Mouse (Mus musculus) forebrain, embryonic 13.5 days (tissue): ENCODE measurements around the gene Kcnj9. TPM values are rescaled to one million over a fixed set of nuclear protein-coding genes. Genes with fewer than 3 reads are reported as not detected.

Experiments
- ATAC-seq: fragments of 200-750 bp; cut with Nextera tagmentation; 2 replicates; pipeline ENCODE4 v1.8.0; 2017
- H3K27ac ChIP-seq: fragments of 300-500 bp; sonication (generic); 2 replicates; pipeline ENCODE4 v1.5.1; 2015; ENCODE audit warnings: inconsistent platforms, mild to moderate bottlenecking, moderate library complexity
- H3K27me3 ChIP-seq: fragments of 300-500 bp; sonication (generic); 2 replicates; pipeline ENCODE4 v1.6.1; 2015; ENCODE audit warnings: mild to moderate bottlenecking, inconsistent platforms
- H3K36me3 ChIP-seq: fragments of 300-500 bp; sonication (generic); 2 replicates; pipeline ENCODE4 v1.6.1; 2015; ENCODE audit warnings: mild to moderate bottlenecking, inconsistent platforms; ENCODE audit not compliant: poor library complexity, severe bottlenecking
- H3K4me1 ChIP-seq: fragments of 300-500 bp; sonication (generic); 2 replicates; pipeline ENCODE4 v1.6.1; 2015; ENCODE audit warnings: inconsistent platforms
- H3K4me2 ChIP-seq: fragments of 300-500 bp; sonication (generic); 2 replicates; pipeline ENCODE4 v1.6.1; 2015; ENCODE audit warnings: inconsistent platforms, mild to moderate bottlenecking, moderate library complexity
- H3K4me3 ChIP-seq: fragments of 300-500 bp; sonication (generic); 2 replicates; pipeline ENCODE4 v1.5.1; 2015; ENCODE audit warnings: mild to moderate bottlenecking, inconsistent platforms
- H3K9ac ChIP-seq: fragments of 300-500 bp; sonication (generic); 2 replicates; pipeline ENCODE4 v1.6.1; 2015; ENCODE audit warnings: mild to moderate bottlenecking, inconsistent platforms
- H3K9me3 ChIP-seq: fragments of 300-500 bp; sonication (generic); replicated peaks from 2 replicates; pipeline ENCODE4 v1.6.1; 2016; ENCODE audit warnings: inconsistent platforms
- WGBS: fragments of 180-500 bp; shearing (Covaris S2); methylation state at CpG from one replicate; pipeline ENCODE4 v1.1.7; 2015; 5-methylcytosine and 5-hydroxymethylcytosine counted together
- polyA plus RNA-seq: library from polyadenylated mRNA; unstranded; fragments of >200 nt; fragmentation: Nextera tagmentation; extraction: Ambion mirVana; gene quantifications from 2 replicates; pipeline ENCODE4 v1.2.1, GENCODE M21; 2015

Kcnj9 gene
- polyA plus RNA-seq, 1 experiment from 2014 or later = 1.8 TPM

DNA sequence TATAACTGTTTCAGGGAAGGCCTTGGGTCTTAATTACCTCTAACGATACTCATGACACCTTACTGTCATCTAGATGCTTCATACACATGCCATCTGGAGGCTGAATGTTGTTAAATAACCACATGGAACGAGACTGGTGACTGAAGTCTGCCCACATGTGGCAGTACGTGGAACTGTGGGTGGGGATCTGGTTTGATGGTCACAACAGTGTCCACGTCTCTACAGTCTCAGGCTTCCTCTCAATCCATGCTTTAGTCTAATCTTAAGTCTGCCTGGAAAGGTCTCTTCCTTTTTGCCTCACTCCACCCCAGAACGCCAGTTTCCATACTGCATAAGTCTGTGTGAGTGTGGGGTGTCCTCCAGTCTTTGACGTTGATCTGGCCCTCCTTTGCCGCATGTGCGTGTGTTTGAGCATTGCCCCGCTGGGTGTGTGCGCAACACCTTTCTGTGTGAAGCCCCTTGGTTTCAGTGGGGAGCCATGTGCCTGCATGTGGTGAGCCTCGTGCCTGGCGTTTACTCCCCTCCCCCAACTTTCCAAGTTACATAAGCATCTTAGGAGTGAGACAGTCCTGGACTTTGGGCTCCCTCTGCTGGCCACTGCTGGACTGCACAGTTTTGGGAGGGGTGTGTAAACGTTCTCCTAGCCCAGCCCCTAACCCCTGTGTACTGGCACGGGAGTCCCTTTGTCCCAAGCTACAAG, 19.3 kb downstream of the Kcnj9 start:
- H3K4me1 ChIP-seq = peaks cover 68% of the 10 kb centered on the region
- peak overlapping the region; percentile 82 for H3K27ac ChIP-seq
- no peaks in the 10 kb centered on the region for H3K9me3 ChIP-seq
- no peaks in the 10 kb centered on the region for H3K36me3 ChIP-seq
- 2% methylated on average over 14 of the region's 14 CpGs for WGBS
- no peaks in the 10 kb centered on the region for H3K27me3 ChIP-seq
- peak overlapping the region; percentile 25 for H3K4me3 ChIP-seq
- peak overlapping the region; percentile 58 for H3K4me2 ChIP-seq
- peak; percentile 73 for ATAC-seq
- H3K9ac ChIP-seq = peak overlapping the region; percentile 53

DNA sequence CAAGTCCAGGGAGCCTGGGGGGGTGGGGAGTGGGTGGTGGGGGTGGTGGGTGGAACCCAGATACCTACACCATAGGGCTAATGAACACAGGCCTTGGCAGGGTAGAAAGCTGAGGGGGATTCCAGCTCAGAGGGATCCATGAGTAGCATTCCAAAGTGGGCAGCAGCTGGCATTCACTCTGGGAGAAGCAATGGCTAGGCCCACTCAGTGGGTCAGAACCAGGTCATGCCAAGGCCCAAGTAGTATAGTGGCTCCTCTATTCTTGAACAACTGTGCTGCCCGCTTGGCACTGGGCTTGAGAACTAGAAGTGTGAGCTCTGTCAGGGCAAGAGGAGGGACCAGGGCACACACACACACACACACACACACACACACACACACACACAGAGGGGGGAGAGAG, 20.7 kb downstream of the Kcnj9 start:
- H3K4me1 ChIP-seq = peaks cover 54% of the 10 kb centered on the region
- no peaks in the 10 kb centered on the region for H3K36me3 ChIP-seq
- H3K27ac ChIP-seq = peak overlapping the region; percentile 61
- H3K4me3 ChIP-seq = no peak overlapping the region
- ATAC-seq = no peak
- 86% methylated on average over 1 of the region's 1 CpGs for WGBS
- no peaks in the 10 kb centered on the region for H3K27me3 ChIP-seq
- no peak overlapping the region for H3K9ac ChIP-seq
- H3K4me2 ChIP-seq = no peak overlapping the region
- H3K9me3 ChIP-seq = no peaks in the 10 kb centered on the region

DNA sequence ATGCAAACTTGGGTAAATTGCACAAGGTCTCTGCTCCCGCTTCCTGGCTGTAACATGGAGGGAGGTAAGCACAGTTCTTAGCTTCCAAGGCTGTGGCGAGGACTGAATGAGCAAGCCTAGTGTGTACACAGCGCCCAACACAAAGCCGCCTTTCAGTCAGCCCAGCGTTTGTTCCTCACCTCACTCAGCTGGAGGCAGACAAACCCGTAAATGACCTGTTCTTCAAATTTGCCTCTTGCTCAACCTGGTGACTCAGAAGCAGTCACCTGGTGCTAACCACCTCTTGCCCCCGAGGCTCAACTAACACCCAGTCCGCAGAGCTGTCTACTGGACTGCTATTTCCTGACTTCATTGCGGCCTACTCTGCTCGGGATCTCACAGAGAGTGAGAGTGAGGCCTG, 21.2 kb downstream of the Kcnj9 start:
- Histone ChIP-seq H3K27ac (peak overlapping the region; percentile 61), H3K9ac (peak overlapping the region; percentile 30; the same call in 1 of the 2 replicates), H3K36me3 (no peaks in the 10 kb centered on the region), H3K4me1 (peaks cover 52% of the 10 kb centered on the region), H3K4me2 (no peak overlapping the region), H3K4me3 (no peak overlapping the region), H3K9me3 (no peaks in the 10 kb centered on the region), H3K27me3 (no peaks in the 10 kb centered on the region)
- 43% methylated on average over 10 of the region's 10 CpGs for WGBS
- no peak for ATAC-seq

DNA sequence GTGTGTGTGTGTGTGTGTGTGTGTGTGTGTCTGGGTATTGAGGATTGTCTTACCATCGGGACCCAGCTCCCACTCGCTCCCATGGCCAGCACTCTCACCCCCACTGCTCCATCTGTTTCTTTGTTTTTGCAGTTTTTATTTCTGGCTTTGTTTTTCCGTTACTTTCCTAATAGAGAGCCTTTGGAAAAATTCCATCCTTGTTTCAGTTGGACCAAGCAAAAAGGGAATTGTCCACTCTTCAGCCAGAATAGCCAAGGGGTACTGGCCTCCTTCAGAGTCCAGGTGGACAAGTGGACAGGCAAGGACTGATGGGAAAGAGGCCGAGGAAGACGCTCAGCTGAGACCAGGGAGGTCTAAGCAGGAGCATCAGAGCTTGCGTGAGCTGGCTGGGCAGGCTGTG, 22.2 kb downstream of the Kcnj9 start:
- Histone ChIP-seq H3K27ac (no peak overlapping the region; the same call in 1 of the 2 replicates), H3K9me3 (no peaks in the 10 kb centered on the region), H3K9ac (no peak overlapping the region), H3K4me1 (peaks cover 50% of the 10 kb centered on the region), H3K36me3 (no peaks in the 10 kb centered on the region), H3K27me3 (no peaks in the 10 kb centered on the region), H3K4me2 (no peak overlapping the region), H3K4me3 (no peak overlapping the region)
- WGBS = 67% methylated on average over 6 of the region's 6 CpGs
- no peak for ATAC-seq

DNA sequence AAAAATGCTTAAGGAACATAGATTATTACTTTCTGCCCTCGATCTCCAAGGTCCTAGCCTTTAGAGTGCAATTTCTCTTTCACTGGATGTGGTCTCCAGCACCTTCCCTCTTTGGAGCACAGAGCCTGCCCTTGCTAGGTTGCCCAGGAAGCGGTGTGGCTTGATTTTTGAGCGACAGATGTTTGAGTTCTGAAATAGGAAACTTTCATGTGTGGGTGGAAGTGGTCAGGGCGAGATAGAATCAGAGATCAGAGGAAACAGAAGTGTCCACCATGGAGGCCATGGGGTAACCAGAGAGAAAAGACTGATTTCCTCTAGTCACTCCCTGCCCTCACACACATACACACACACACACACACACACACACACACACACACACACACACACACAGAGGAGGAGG, 22.9 kb downstream of the Kcnj9 start:
- peaks cover 49% of the 10 kb centered on the region for H3K4me1 ChIP-seq
- H3K9ac ChIP-seq = no peak overlapping the region
- no peak overlapping the region for H3K4me2 ChIP-seq
- WGBS = 96% methylated on average over 4 of the region's 4 CpGs
- no peak overlapping the region for H3K4me3 ChIP-seq
- no peaks in the 10 kb centered on the region for H3K27me3 ChIP-seq
- H3K27ac ChIP-seq = no peak overlapping the region
- ATAC-seq = no peak
- no peaks in the 10 kb centered on the region for H3K36me3 ChIP-seq
- H3K9me3 ChIP-seq = no peaks in the 10 kb centered on the region

DNA sequence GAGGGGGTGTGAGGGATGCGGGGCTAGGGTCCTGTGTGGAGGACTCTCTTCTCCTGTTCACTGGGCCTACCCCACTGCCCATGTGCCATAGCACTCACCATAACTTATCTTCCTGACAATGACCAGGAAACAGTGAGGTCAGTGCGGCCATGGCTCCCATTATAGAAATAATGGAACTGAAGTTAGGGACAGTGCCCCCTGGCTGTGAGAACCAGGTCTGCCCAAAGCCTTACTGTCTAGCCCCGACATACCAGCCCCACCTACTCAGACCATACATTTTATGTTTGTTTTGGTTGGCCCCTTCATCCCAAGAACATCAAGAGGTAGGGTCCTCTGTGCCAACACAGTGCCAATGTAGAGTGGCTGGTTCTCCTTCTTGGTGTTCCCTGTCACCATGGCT, 23.5 kb downstream of the Kcnj9 start:
- no peak for ATAC-seq
- H3K4me1 ChIP-seq = peaks cover 51% of the 10 kb centered on the region
- WGBS = 78% methylated on average over 3 of the region's 3 CpGs
- no peak overlapping the region for H3K4me2 ChIP-seq
- H3K9me3 ChIP-seq = no peaks in the 10 kb centered on the region
- no peak overlapping the region for H3K4me3 ChIP-seq
- no peaks in the 10 kb centered on the region for H3K27me3 ChIP-seq
- no peaks in the 10 kb centered on the region for H3K36me3 ChIP-seq
- no peak overlapping the region for H3K9ac ChIP-seq
- H3K27ac ChIP-seq = no peak overlapping the region

DNA sequence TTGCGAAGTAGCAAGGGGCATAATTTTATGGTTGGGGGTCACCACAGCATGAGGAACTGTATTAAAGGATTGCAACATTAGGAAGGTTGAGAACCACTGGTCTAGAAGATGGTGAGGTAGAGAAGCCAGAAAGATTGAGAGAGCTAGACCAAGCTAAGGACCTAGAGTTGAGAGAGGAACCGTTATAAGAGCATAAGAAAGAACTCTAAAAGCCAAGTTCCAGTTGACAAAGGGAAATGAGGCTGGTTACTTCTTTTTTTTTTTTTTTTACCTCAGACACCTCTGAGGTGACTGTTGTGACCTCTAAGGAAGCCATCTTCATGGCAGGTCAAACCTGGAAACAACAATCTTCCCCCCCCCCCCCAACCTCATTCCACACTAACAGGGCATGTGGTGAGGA, 24.0 kb downstream of the Kcnj9 start:
- H3K9ac ChIP-seq = no peak overlapping the region
- H3K27ac ChIP-seq = no peak overlapping the region
- no peaks in the 10 kb centered on the region for H3K36me3 ChIP-seq
- 94% methylated on average over 2 of the region's 2 CpGs for WGBS
- peaks cover 50% of the 10 kb centered on the region for H3K4me1 ChIP-seq
- no peak overlapping the region for H3K4me3 ChIP-seq
- no peak overlapping the region for H3K4me2 ChIP-seq
- H3K27me3 ChIP-seq = no peaks in the 10 kb centered on the region
- H3K9me3 ChIP-seq = no peaks in the 10 kb centered on the region
- no peak for ATAC-seq

DNA sequence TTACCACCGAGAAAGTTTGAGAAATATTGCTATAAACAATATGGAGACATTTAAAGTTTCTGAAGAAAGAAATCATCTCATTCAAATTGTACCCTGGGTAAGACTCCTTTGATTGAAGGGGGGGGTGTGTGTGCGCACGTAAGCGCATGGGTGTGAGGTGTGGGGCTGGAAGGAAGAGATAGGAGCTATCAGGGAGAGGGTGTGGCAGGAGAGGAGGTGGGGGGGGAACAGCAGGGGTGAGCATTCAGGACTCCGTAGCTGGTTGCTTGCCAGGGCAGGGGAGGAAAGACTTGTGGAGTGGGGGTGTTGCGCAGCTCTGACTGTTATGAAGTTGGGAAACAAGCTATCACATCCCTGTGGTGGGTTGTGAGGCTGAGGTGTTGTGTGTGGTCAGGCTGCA, 24.7 kb downstream of the Kcnj9 start:
- no peak overlapping the region for H3K4me3 ChIP-seq
- no peaks in the 10 kb centered on the region for H3K9me3 ChIP-seq
- H3K36me3 ChIP-seq = no peaks in the 10 kb centered on the region
- H3K4me2 ChIP-seq = no peak overlapping the region
- no peak overlapping the region for H3K9ac ChIP-seq
- H3K4me1 ChIP-seq = peaks cover 44% of the 10 kb centered on the region
- no peaks in the 10 kb centered on the region for H3K27me3 ChIP-seq
- ATAC-seq = no peak
- 77% methylated on average over 6 of the region's 6 CpGs for WGBS
- H3K27ac ChIP-seq = no peak overlapping the region

DNA sequence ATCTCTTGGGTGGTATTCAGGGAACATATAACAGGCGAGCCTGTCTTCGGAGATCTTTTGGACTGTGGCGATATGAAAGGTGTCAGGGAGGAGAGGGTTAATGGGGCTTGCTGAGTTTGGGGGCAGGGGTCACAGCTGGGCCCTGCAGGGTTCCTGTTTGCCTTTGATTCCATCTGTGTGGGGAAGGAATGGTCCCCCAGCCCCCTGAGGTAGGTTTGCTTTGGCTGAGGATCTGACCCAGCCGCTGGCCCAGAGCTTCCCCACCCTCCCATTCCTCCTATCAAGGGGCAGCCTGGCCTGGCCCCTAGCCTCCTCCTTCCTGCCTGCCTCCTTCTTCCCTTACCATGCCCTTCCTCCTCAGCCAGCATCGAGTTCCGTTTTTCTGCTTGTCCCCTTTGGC, 26.3 kb downstream of the Kcnj9 start:
- Histone ChIP-seq H3K36me3 (no peaks in the 10 kb centered on the region), H3K9me3 (no peaks in the 10 kb centered on the region), H3K9ac (no peak overlapping the region), H3K27ac (no peak overlapping the region), H3K27me3 (no peaks in the 10 kb centered on the region), H3K4me2 (no peak overlapping the region), H3K4me3 (no peak overlapping the region), H3K4me1 (peaks cover 37% of the 10 kb centered on the region)
- no peak for ATAC-seq
- WGBS = 13% methylated on average over 6 of the region's 6 CpGs

DNA sequence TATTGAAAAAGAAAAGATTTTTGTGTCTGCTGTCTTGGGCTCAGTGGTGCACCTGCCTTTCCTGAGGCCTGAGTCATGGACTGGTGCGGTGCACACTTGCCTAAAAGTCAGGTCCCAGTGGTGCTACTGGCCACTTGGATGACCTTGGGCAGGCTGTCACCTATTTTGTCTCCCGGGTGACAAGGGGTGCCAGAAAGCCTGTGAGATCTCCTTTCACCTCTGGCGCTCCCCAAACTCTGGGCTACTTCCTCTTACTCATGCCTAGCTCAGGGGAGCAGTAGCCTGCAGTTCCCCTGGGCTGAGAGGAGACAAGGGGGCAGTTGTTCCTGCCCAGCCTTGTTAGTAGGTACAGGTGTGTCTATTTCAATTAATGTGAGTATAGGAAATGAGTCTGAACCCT, 26.8 kb downstream of the Kcnj9 start:
- H3K9ac ChIP-seq = no peak overlapping the region
- H3K4me2 ChIP-seq = no peak overlapping the region
- ATAC-seq = no peak
- no peaks in the 10 kb centered on the region for H3K9me3 ChIP-seq
- no peak overlapping the region for H3K4me3 ChIP-seq
- no peaks in the 10 kb centered on the region for H3K27me3 ChIP-seq
- no peak overlapping the region for H3K27ac ChIP-seq
- no peaks in the 10 kb centered on the region for H3K36me3 ChIP-seq
- H3K4me1 ChIP-seq = peaks cover 39% of the 10 kb centered on the region
- 65% methylated on average over 3 of the region's 3 CpGs for WGBS

DNA sequence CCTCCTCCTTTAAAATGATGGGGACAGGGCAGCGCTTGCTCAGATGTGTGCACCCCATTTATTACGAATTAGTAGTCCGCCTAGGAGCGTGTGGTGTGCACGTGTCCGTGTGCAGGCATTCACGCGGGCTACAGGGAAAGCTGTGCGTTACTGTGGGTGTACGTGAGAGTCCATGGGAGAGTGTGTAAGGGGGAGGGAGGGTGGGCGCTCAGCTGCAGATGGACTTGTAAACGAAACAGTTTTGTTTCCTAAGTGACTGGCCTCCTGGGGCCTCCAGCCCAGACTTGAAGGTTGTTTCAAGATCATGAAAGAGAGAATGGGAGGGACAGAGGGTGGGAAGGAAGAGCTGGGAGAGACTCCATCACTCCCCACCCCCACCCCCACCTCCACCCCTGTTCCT, 27.9 kb downstream of the Kcnj9 start:
- ATAC-seq = no peak
- Histone ChIP-seq H3K9me3 (no peaks in the 10 kb centered on the region), H3K4me3 (no peak overlapping the region), H3K4me1 (peaks cover 46% of the 10 kb centered on the region), H3K27ac (no peak overlapping the region), H3K27me3 (no peaks in the 10 kb centered on the region), H3K4me2 (no peak overlapping the region), H3K9ac (no peak overlapping the region), H3K36me3 (no peaks in the 10 kb centered on the region)
- 43% methylated on average over 12 of the region's 12 CpGs for WGBS

DNA sequence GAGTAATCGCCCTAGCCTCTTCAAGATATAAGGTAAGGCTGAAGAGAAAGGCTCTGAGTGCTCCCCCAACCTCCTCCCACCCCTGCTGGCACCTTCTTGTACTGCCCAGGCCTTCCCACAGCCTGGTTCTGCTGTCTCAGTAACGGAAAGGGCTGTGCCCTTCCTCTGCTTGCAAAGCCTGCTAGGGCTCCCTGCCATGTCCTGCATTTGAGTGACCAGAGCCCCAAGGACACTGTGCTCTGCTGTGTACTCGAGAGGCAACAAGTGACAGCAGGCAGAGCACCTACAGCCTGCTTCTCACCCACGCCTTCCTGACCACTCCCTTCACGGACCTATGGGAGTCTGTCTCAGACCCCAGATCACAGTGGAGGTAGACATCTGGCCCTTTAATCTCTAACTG, 28.9 kb downstream of the Kcnj9 start:
- no peak overlapping the region for H3K27ac ChIP-seq
- peaks cover 55% of the 10 kb centered on the region for H3K4me1 ChIP-seq
- H3K36me3 ChIP-seq = no peaks in the 10 kb centered on the region
- no peaks in the 10 kb centered on the region for H3K27me3 ChIP-seq
- no peak overlapping the region for H3K4me3 ChIP-seq
- 74% methylated on average over 5 of the region's 5 CpGs for WGBS
- ATAC-seq = no peak
- H3K4me2 ChIP-seq = no peak overlapping the region
- no peaks in the 10 kb centered on the region for H3K9me3 ChIP-seq
- no peak overlapping the region for H3K9ac ChIP-seq

DNA sequence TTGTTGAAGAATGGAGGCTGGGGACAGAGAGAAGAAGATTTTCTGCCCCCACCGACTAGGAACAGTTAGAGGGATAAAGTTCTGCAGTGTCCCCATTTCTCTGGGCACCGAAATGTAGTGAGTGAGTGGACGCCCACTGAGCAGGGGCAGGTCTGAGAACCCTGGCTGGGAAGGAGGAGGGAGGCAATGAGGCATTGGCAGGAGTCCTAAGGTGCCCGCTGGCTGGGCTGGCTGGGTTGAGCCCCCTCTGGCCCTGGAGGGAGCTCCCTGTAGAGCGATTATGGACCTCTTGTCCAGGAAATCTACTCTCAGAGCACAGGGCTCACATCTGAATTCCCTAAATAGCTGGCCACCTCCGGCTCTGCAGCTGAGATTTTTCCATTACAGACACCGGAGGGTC, 29.6 kb downstream of the Kcnj9 start:
- Histone ChIP-seq H3K4me1 (peaks cover 63% of the 10 kb centered on the region), H3K27me3 (no peaks in the 10 kb centered on the region), H3K9ac (no peak overlapping the region), H3K4me2 (no peak overlapping the region), H3K36me3 (no peaks in the 10 kb centered on the region), H3K27ac (no peak overlapping the region), H3K9me3 (no peaks in the 10 kb centered on the region), H3K4me3 (no peak overlapping the region)
- 73% methylated on average over 7 of the region's 7 CpGs for WGBS
- no peak for ATAC-seq
